Mouse (Mus musculus): ENCODE results near the gene 4930519P11Rik.

The 4930519P11Rik gene

DNA sequence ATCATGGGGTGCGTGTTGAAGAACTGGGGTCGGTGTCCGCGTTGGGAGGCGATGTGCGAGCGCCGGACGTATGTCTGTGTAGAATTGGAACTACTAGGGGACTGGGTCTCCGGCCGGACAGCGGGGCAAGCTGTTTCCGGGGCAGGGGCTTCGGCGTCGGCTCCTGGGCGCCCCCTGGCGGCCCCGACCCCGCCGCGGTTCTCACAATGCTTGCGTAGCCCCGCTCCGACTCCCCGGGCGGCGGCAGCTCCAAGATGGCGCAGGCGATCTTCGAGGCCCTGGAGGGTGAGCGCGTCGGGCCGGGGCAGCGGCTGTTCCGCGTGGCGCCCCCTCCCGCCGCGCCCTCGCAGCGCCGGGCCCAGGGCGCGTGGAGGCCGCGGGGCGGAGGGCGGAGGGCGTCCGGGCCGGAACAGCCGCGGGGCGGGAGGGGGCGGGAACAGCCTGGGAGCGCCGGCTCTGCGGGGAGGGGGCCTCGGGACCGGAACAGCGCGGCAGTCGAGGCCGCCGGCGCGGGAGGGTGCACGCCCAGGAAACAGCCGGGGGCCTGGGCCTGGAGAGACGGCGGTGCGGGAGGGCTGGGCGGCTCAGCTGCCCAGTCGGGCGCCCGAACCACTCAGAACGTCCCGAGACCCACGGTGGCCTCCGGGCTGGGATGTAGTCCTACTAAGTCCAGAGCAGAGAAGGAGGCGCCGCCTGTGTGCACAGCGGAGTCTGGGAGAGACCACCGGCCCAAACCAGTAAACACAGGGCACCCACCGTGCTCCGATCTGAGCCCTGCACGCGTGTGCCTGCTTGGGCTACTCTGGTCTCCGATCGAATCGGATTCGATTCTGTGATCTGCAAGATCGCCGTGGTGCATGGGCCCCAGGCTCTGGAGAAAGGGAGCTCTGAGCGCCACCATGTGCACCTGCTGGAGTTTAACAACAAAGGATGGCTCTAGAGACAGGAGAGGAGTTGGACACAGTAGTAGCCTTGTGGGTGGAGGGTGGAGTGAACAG is at the start of gene 4930519P11Rik, which contains the start of gene Zfp341:
Gene 4930519P11Rik, minus strand, starts transcription at position 320 of the 998 bp plus-strand sequence.
Gene Zfp341, plus strand, starts transcription at position 180 of the 998 bp plus-strand sequence.
- Histone ChIP-seq H3K9me3 (ENCODE audit: low read length) (no peaks in the 10 kb centered on the region), H3K4me1 (replicated peaks; ENCODE audit: low read depth, low read length) (peaks cover 55% of the 10 kb centered on the region), H3K27me3 (ENCODE audit: insufficient read depth, low read length) (peaks cover 6% of the 10 kb centered on the region; the same call in 1 of the 2 replicates), H3K36me3 (ENCODE audit: insufficient read depth, low read length) (no peaks in the 10 kb centered on the region), H3K4me3 (replicated peaks; ENCODE audit: low read length) (peak within 1 kb of the TSS; percentile 84)
- no peak for TF ChIP-seq POU5F1 (IDR thresholded peaks at IDR 0.05; ENCODE audit: borderline replicate concordance, low read length)

DNA sequence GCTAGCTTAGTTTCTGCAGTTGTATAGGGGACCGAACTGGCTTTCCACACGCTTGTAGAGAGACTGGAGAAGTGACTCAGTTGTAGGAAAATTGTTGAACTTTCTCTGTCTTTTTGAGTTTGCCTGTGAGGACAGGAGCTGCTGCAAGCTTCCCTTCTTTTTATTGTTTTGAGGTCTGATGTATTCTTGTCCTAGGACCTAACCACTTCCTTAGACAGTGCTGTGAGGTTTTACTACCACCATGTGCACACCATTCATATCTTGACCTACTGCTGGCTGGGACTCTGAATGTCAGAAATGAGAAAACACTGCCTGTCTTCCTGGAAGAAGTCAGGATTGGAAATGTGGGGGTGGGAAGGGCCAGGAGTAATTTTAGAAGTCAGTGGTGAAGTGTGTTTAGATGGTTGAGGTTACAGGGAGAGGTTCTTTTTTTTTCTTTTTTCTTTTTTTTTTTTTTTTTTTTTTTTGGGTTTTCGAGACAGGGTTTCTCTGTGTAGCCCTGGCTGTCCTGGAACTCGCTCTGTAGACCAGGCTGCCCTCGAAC is 46.4 kb upstream of the 4930519P11Rik start:
- no peak for TF ChIP-seq CTCF (conservative IDR thresholded peaks at IDR 0.05; ENCODE audit: low read length)
- no peak for TF ChIP-seq POU5F1 (IDR thresholded peaks at IDR 0.05; ENCODE audit: borderline replicate concordance, low read length)
- TF ChIP-seq NANOG (IDR thresholded peaks at IDR 0.05; ENCODE audit: borderline replicate concordance, low read length), result no peak
- Histone ChIP-seq H3K4me1 (replicated peaks; ENCODE audit: low read depth, low read length) (peaks cover 48% of the 10 kb centered on the region), H3K27me3 (ENCODE audit: insufficient read depth, low read length) (no peaks in the 10 kb centered on the region), H3K36me3 (ENCODE audit: insufficient read depth, low read length) (peaks cover 45% of the 10 kb centered on the region), H3K4me3 (replicated peaks; ENCODE audit: low read length) (no peak overlapping the region), H3K9me3 (ENCODE audit: low read length) (no peaks in the 10 kb centered on the region)

DNA sequence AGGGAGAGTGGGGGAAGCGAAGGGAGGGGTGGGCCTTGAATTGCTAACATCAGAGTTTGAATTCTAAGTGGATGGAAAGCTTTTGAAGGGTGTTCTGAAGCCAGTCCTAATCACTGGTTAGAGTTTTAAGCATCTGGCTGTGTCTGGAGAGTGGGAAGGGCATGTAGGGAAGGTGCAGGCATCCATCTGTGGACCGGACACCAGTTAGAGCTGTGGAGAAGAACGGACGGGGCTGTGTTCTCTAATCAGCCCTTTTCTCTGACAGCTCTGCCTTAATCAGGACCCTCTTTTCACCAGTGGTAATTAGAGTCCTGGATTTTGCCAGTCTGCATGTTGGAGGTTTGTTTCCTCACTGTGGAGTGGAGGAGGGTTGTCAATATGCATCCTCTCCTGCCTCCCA is 45.8 kb upstream of the 4930519P11Rik start:
- Histone ChIP-seq H3K36me3 (ENCODE audit: insufficient read depth, low read length) (peaks cover 41% of the 10 kb centered on the region), H3K9me3 (ENCODE audit: low read length) (no peaks in the 10 kb centered on the region), H3K27me3 (ENCODE audit: insufficient read depth, low read length) (no peaks in the 10 kb centered on the region), H3K4me1 (replicated peaks; ENCODE audit: low read depth, low read length) (peaks cover 53% of the 10 kb centered on the region), H3K4me3 (replicated peaks; ENCODE audit: low read length) (no peak overlapping the region)
- TF ChIP-seq POU5F1 (IDR thresholded peaks at IDR 0.05; ENCODE audit: borderline replicate concordance, low read length) (no peak), NANOG (IDR thresholded peaks at IDR 0.05; ENCODE audit: borderline replicate concordance, low read length) (no peak), CTCF (conservative IDR thresholded peaks at IDR 0.05; ENCODE audit: low read length) (no peak)

DNA sequence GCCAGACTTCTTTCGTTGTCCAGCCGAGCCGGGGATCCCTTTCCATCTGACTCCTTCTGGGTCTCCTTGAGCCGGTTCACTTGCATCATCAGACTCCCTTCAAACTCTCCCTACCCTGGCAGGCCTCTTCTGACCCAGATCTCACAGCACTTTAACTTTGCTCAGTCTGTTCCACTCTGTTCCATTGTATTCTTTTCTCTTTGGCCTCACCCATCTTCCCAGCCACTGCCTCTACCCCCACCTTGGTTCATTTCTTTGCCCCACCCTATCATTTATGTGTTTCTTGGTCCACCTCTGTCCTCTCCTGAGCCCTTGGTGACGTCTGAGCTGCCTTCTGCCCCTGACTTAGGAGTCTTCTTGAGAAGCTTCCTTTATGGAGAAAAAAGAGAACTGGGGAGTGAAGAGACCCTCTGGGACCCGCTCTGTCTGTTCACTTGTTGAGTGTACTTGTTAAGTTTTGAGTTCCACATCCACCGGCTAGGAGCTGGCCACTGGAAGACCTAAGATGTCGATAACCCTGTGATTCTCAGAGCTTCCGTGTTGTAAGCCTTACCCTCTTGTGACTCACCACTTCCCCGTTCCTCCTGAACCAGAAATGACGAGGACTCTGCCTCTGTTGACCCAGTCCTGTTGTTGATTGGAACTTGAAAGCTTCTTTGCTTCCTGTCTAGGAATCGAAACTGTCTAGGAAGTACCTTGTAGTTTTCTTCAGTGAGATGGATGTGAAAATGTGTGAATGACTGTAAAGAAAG is 44.4 kb upstream of the 4930519P11Rik start:
- H3K4me3 ChIP-seq (replicated peaks; ENCODE audit: low read length), result peak overlapping the region; percentile 94
- TF ChIP-seq POU5F1 (IDR thresholded peaks at IDR 0.05; ENCODE audit: borderline replicate concordance, low read length) (no peak), CTCF (conservative IDR thresholded peaks at IDR 0.05; ENCODE audit: low read length) (no peak), NANOG (IDR thresholded peaks at IDR 0.05; ENCODE audit: borderline replicate concordance, low read length) (no peak)
- peaks cover 31% of the 10 kb centered on the region for H3K36me3 ChIP-seq (ENCODE audit: insufficient read depth, low read length)
- H3K27me3 ChIP-seq (ENCODE audit: insufficient read depth, low read length), result no peaks in the 10 kb centered on the region
- peaks cover 54% of the 10 kb centered on the region for H3K4me1 ChIP-seq (replicated peaks; ENCODE audit: low read depth, low read length)
- no peaks in the 10 kb centered on the region for H3K9me3 ChIP-seq (ENCODE audit: low read length)

DNA sequence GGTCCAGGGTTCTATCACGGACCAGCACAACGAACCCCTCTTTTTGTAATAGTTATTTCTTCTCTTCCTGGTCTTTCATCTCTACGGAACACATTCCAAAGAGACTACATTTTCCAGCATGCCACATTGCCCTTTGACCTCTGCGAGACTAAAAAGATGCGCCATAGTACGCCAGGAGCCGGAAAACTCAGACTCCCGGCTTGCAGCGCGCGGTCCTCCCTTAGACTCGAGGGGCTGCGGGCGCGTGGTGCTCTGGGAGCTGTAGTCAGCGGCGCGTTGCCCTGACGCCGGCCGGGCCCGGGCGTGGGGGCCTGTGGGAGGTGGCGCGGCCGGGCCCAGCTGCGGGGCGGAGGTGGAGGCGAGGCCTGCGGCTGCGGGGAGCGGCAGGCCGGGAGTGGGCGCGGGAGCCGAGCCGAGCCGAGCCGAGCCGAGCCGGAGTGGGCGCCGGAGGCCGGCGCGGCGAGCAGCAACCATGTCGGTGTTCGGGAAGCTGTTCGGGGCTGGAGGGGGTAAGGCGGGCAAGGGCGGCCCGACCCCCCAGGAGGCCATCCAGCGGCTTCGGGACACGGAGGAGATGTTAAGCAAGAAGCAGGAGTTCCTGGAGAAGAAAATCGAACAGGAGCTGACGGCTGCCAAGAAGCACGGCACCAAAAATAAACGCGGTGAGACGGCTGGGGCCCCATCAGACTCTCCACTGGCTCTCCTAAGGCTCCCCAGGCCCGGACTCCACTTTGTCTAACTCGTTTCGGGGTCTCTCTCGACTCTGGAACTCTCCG is 43.7 kb upstream of the 4930519P11Rik start:
- Histone ChIP-seq H3K27me3 (ENCODE audit: insufficient read depth, low read length) (no peaks in the 10 kb centered on the region), H3K36me3 (ENCODE audit: insufficient read depth, low read length) (peaks cover 25% of the 10 kb centered on the region), H3K4me1 (replicated peaks; ENCODE audit: low read depth, low read length) (peaks cover 62% of the 10 kb centered on the region), H3K4me3 (replicated peaks; ENCODE audit: low read length) (peak overlapping the region; percentile 94), H3K9me3 (ENCODE audit: low read length) (no peaks in the 10 kb centered on the region)
- TF ChIP-seq CTCF (conservative IDR thresholded peaks at IDR 0.05; ENCODE audit: low read length) (no peak), POU5F1 (IDR thresholded peaks at IDR 0.05; ENCODE audit: borderline replicate concordance, low read length) (no peak), NANOG (IDR thresholded peaks at IDR 0.05; ENCODE audit: borderline replicate concordance, low read length) (no peak)

DNA sequence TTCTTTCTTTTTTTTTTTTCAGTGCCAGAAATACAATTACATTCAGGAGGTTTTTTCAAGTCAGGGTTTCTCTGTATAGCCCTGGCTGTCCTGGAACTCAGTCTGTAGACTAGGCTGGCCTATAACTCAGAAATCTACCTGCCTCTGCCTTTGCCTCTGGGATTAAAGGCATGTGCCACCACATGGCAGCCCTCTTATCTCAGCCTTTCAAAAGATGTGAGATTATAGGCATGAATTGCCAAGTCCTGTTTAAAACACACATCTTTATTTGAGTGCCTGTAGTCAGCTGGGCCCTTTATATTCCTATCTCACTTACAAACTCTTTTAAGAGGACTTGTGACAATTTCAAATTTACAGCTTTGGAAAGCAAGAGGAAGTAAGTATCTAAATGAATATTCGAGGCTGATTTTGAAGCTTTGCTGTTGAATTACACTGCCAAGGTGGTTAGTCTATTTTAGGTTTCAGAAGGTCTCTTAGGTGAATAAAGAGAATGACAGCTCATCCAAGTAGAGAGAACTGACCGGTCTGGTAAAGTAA is 42.7 kb upstream of the 4930519P11Rik start:
- peaks cover 16% of the 10 kb centered on the region for H3K36me3 ChIP-seq (ENCODE audit: insufficient read depth, low read length)
- no peaks in the 10 kb centered on the region for H3K27me3 ChIP-seq (ENCODE audit: insufficient read depth, low read length)
- no peak for TF ChIP-seq CTCF (conservative IDR thresholded peaks at IDR 0.05; ENCODE audit: low read length)
- TF ChIP-seq NANOG (IDR thresholded peaks at IDR 0.05; ENCODE audit: borderline replicate concordance, low read length), result no peak
- no peak for TF ChIP-seq POU5F1 (IDR thresholded peaks at IDR 0.05; ENCODE audit: borderline replicate concordance, low read length)
- H3K4me1 ChIP-seq (replicated peaks; ENCODE audit: low read depth, low read length), result peaks cover 69% of the 10 kb centered on the region
- H3K9me3 ChIP-seq (ENCODE audit: low read length), result no peaks in the 10 kb centered on the region
- no peak overlapping the region for H3K4me3 ChIP-seq (replicated peaks; ENCODE audit: low read length)

DNA sequence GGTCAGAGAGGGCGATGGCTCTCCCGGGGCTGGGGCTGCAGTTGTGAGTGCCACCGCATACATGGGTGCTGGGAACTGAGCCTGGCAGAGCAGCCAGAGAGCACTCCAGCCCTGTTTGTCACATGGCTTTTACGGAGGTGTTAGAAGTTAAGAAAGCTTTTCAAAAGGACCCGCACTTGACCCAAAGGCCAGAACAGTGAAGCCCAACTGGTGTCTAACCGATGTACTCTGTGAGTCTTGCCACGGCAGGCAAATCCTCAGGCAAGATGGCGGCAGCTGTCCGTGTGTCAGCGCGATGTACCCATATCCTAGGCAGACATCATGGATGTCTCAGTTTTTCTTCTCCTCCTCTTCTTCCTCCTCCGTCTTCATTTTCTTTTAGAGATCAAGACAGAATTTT is 41.7 kb upstream of the 4930519P11Rik start:
- no peak for TF ChIP-seq CTCF (conservative IDR thresholded peaks at IDR 0.05; ENCODE audit: low read length)
- no peak for TF ChIP-seq POU5F1 (IDR thresholded peaks at IDR 0.05; ENCODE audit: borderline replicate concordance, low read length)
- TF ChIP-seq NANOG (IDR thresholded peaks at IDR 0.05; ENCODE audit: borderline replicate concordance, low read length), result no peak
- no peaks in the 10 kb centered on the region for H3K9me3 ChIP-seq (ENCODE audit: low read length)
- H3K27me3 ChIP-seq (ENCODE audit: insufficient read depth, low read length), result no peaks in the 10 kb centered on the region
- peak overlapping the region; percentile 10; the same call in 1 of the 2 replicates for H3K4me3 ChIP-seq (replicated peaks; ENCODE audit: low read length)
- peaks cover 7% of the 10 kb centered on the region for H3K36me3 ChIP-seq (ENCODE audit: insufficient read depth, low read length)
- peaks cover 65% of the 10 kb centered on the region for H3K4me1 ChIP-seq (replicated peaks; ENCODE audit: low read depth, low read length)

All from E14TG2a.4 (cell line).